Mouse (Mus musculus): Measurements from ENCODE around the gene Cntnap5b.
A peak's percentile ranks its signal among the peaks of the same experiment; 100 is the strongest.

The Cntnap5b gene

GRCm38 (mm10) chr1:100171566-100171965 lies 399.0 kb downstream of the Cntnap5b start:
- no peak for DNase-seq (ENCODE audit: low spot score)

DNA sequence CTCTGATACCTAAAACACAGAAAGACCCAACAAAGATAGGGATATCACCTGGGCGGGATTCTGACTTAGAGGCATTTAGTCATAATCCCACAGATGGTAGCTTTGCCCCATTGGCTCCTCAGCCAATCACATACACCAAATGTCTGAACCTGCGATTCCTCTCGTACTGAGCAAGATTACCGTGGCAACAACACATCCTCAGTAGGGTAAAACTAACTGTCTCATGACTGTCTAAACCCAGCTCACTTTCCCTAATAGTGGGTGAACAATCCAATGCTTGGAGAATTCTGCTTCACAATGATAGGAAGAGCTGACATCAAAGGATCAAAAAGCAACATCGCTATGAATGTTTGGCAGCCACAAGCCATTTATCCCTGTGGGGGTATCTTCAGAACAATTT lies 407.5 kb downstream of the Cntnap5b start:
- DNase-seq (ENCODE audit: low spot score): no peak

GRCm38 (mm10) chr1:100231980-100232608 lies 459.5 kb downstream of the Cntnap5b start:
- peak; percentile 13 for DNase-seq (ENCODE audit: low spot score)

- no peak for DNase-seq (ENCODE audit: low spot score)
Measured at GRCm38 (mm10) chr1:100251964-100252363, 479.4 kb downstream of the Cntnap5b start.

GRCm38 (mm10) chr1:100310687-100311086 lies 538.1 kb downstream of the Cntnap5b start:
- DNase-seq (ENCODE audit: low spot score): no peak

DNA sequence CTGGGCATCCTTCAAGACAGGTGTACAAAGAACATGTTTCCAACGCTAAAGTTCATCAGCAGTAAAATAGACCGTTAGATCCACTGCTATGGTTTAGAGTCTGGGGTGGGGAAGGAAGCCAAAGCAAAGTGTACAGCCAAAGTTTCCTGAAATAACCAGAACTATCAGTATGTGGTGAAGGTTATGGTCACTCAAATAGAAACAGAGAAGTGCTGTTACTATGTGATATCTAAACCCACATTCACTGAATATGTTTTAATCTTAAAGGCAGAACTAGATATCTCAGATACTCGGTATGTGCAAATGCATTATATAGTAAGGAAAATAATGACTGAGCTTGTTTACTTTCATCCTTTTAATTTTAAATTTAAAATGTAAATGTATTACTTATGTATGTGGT lies 558.5 kb downstream of the Cntnap5b start:
- no peak for DNase-seq (ENCODE audit: low spot score)

DNA sequence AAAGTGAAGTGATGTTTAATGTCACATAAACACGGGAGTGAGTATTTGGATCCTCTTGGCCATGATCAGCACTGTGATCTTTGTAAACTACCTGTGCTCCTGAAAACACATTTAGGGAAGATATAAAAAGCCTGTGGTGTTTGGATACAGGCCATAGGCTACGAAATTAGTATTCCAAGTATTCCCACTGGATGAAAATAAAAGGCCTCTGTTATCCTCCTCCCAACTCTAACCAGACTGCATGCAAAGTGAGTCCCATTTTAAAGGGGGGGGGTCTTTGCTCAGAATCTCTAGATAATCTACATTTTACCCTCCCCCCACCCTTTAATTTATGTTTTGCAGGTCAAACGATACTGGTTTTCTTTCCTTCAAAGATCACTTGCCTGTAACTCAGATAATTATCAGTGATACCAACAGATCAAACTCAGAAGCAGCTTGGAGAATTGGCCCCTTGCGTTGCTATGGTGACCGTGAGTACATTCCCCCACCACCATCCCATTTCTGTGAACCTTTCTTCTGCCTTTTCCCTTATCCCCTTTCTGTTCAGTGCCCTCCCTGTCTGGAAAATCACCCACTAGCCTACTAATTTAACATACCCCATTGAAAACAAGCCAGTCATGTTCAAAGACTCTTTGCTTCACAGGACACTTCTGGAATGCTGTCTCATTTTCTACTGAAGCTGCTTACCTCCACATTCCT lies 597.0 kb downstream of the Cntnap5b start:
- no peak for DNase-seq (ENCODE audit: low spot score)

DNA sequence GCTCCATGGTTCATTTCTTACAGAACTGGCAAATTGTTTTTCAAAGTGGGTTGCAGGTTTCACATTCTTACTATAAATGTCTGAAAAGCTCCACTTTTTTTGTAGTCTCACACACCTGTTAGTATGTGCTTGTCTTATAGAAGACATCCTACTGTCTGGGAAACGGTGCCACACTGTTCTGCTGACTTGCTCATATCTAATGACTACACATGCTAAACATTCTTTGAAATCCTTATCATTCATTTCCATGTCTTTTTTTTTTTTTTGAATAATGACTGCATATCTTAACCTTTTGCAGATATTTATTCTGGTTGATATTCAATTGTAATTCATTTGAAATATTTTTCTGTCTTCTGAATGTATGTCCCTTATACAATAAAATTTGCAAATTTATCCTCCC lies 613.7 kb downstream of the Cntnap5b start:
- DNase-seq (ENCODE audit: low spot score): no peak

DNA sequence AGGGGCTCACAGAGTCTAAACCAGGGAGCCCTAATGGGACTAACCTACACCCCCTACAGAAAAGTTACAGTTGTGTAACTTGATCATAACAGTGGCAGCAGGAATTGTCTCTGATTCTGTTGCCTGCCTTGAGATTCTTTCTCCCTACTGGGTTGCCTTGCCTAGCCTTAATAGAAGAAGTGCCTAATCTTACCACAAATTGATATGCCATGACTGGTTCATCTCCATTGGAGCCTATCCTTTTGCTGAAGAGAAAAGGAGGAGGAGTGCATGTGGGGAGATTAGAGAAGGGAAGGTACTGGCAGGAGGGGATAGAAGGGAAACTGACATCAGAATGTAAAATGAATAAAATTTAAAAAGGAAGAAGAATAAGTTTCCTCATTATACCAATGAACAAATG lies 621.5 kb downstream of the Cntnap5b start:
- DNase-seq (ENCODE audit: low spot score): no peak

DNA sequence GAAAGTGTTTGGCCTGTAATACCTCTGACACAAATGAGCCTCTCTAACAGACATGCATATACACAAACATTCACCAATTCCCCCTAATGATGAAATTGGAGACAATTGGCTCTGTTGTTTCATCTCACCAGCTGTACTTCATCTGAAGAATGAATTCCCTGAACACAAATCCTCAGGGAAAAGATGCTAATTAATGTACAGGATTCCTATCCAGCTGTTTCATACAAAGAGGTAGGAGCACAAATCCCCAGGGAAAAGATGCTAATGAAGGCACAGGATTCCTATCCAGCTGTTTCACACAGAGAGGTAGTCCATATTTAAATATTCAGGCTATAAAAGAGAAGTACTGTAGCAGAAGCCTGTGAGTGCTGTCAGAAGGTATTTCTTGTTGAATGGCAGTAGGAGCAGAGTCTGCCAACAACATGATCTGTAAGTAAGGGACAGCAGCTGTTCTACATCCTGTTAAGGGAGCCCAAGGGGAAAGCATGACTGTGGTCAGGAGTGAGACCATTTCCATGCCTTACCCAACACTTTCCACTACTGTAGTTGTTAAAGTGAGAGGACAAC lies 644.2 kb downstream of the Cntnap5b start:
- no peak for DNase-seq (ENCODE audit: low spot score)

DNA sequence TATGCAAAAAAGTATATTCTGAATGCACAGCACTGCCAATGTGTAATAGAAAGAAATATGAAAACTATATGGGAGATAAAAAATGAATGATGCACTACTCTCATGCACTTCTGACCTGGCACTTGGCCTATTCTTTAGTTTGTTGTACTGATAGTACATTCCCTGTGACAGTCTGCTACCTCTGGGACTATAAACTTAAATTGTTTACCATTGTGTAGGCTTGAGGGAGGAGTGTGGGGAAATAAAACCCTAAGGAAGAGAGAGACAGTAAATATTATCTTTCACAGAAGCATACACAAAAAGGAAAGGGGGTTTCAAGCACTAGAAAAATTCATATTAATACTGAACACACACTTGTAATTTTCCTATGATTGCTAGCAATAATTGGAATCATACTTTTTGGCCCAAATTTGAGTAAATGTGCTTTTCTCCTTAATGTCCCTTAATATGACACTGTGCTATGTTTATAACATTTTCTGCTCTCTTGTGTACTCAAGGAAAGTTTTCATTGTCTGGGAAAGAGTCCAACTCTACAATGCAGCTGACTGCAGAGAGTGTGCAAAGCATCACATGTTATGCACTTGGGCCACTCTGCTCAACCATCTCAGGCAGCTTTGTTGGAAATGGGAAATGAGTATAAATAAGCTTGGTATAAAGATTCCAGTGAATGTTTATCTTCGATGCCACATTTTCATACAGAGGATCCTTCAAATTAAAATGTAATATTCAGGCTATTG lies 657.6 kb downstream of the Cntnap5b start:
- DNase-seq (ENCODE audit: low spot score): no peak

- no peak for DNase-seq (ENCODE audit: low spot score)
Measured at GRCm38 (mm10) chr1:100463877-100464276, 691.3 kb downstream of the Cntnap5b start.

DNA sequence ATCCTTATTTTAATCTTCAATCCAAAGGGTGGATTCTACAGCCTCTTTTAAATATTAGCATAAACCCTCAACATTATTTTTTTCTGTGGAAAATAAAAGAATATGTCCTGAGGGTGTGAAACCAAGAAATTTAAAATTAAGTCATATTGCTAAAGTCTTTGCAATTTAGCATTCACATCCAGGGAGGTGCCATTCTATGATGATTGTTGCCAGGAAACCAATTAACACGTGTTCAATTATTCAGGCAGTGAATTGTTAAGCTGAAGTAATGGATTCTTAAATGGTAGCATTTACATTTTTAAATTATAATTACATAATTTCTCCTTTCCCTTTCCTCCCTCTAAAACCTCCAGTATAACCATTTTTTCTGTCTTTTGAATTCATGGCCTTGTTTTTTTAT lies 692.7 kb downstream of the Cntnap5b start:
- no peak for DNase-seq (ENCODE audit: low spot score)

DNA sequence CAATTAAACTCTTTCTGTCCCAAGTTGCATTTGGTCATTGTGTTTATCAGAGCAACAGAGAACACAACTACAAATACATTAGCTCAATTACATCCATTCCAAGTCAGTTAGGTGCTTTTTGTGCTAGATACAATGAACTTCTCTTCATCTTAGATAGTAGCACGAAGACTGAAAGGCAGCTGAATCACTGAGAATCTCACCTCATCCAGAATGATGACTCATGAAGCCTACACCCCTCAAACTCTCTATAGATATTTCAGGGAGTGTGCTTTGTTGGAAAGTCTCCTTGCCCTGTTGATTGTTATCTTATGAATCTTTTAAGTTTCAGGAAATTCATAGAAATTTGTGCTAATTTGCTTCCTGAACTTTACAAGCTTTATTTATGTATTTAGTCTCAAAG lies 695.0 kb downstream of the Cntnap5b start:
- no peak for DNase-seq (ENCODE audit: low spot score)

- no peak for DNase-seq (ENCODE audit: low spot score)
Measured at GRCm38 (mm10) chr1:100509866-100510265, 737.3 kb downstream of the Cntnap5b start.
